Mouse (Mus musculus) urinary bladder, postnatal 14 days (tissue): Measurements from ENCODE around the gene Nectin1.

Source experiments
- DNase-seq: peaks from one replicate; pipeline ENCODE4 v3.0.0; 2021; ENCODE audit warnings: low spot score

The Nectin1 gene

GRCm38 (mm10) chr9:43743647-43744137 lies at the start of gene Nectin1:
TSS of gene Nectin1 (plus strand) at chr9:43743984.
- peak; percentile 92 for DNase-seq

- DNase-seq, result peak; percentile 70
These were observed 45.6 kb upstream of the Nectin1 start for GRCm38 (mm10) chr9:43698080-43698712.

- no peak for DNase-seq
These were observed 44.9 kb upstream of the Nectin1 start for GRCm38 (mm10) chr9:43698841-43699240.

GRCm38 (mm10) chr9:43699417-43700225 lies 44.2 kb upstream of the Nectin1 start:
- no peak for DNase-seq

GRCm38 (mm10) chr9:43700226-43700579 lies 43.6 kb upstream of the Nectin1 start:
- DNase-seq, result no peak

- no peak for DNase-seq
These were observed 42.0 kb upstream of the Nectin1 start for GRCm38 (mm10) chr9:43701748-43702147.

GRCm38 (mm10) chr9:43707571-43707970 lies 36.2 kb upstream of the Nectin1 start:
- no peak for DNase-seq

GRCm38 (mm10) chr9:43708715-43709114 lies 35.1 kb upstream of the Nectin1 start:
- no peak for DNase-seq

- DNase-seq, result peak; percentile 26
These were observed 30.4 kb upstream of the Nectin1 start for GRCm38 (mm10) chr9:43713432-43713831.

- DNase-seq, result peak; percentile 35
These were observed 24.4 kb upstream of the Nectin1 start for GRCm38 (mm10) chr9:43719407-43719839.

- DNase-seq, result peak; percentile 75
These were observed 23.7 kb upstream of the Nectin1 start for GRCm38 (mm10) chr9:43720046-43720445.

GRCm38 (mm10) chr9:43724093-43724492 lies 19.7 kb upstream of the Nectin1 start:
- DNase-seq, result no peak

- DNase-seq, result peak; percentile 47
These were observed 14.1 kb upstream of the Nectin1 start for GRCm38 (mm10) chr9:43729450-43730266.

GRCm38 (mm10) chr9:43730284-43731027 lies 13.3 kb upstream of the Nectin1 start:
- peak; percentile 66 for DNase-seq

- DNase-seq, result no peak
These were observed 11.9 kb upstream of the Nectin1 start for GRCm38 (mm10) chr9:43731880-43732279.

- no peak for DNase-seq
These were observed 11.1 kb upstream of the Nectin1 start for GRCm38 (mm10) chr9:43732671-43733070.

- DNase-seq, result no peak
These were observed 8.8 kb upstream of the Nectin1 start for GRCm38 (mm10) chr9:43734952-43735351.

GRCm38 (mm10) chr9:43736046-43736730 lies 7.6 kb upstream of the Nectin1 start:
- no peak for DNase-seq

- no peak for DNase-seq
These were observed 6.5 kb upstream of the Nectin1 start for GRCm38 (mm10) chr9:43737331-43737730.

- peak; percentile 52 for DNase-seq
These were observed 5.9 kb upstream of the Nectin1 start for GRCm38 (mm10) chr9:43737871-43738292.

GRCm38 (mm10) chr9:43738480-43739084 lies 5.2 kb upstream of the Nectin1 start:
- DNase-seq, result no peak
